Mouse (Mus musculus) CH12.LX (cell line): ENCODE results near the gene Rasl11b. TPM values are rescaled to one million over a fixed set of nuclear protein-coding genes. Genes with fewer than 3 reads are reported as not detected.

ENCODE experiments used
- DNase-seq: peaks from one replicate; pipeline ENCODE4 v3.0.0-alpha.2; 2013; ENCODE audit errors: extremely low read depth
- H3K27ac ChIP-seq: 2 replicates; pipeline ENCODE4 v1.5.1; 2012; ENCODE audit warnings: low read depth, mild to moderate bottlenecking, control low read depth, moderate library complexity; ENCODE audit not compliant: insufficient read depth
- H3K27me3 ChIP-seq: replicated peaks from 2 replicates; pipeline ENCODE3; 2012; ENCODE audit warnings: inconsistent platforms
- H3K36me3 ChIP-seq, 2 experiments: replicated peaks in 1 of 2; 2 replicates each; pipeline versions ENCODE3 to v1.6.1; 2012; ENCODE audit warnings: inconsistent platforms in 1 of 2, low read length in 1 of 2, mild to moderate bottlenecking in 1 of 2, mixed read lengths in 1 of 2, moderate library complexity in 1 of 2; ENCODE audit not compliant: control insufficient read depth in 1 of 2, insufficient read depth in 1 of 2
- H3K4me1 ChIP-seq, 2 experiments: 2 replicates each; pipeline ENCODE4 v1.6.1; 2012; ENCODE audit warnings: inconsistent platforms in 1 of 2, moderate library complexity in 1 of 2; ENCODE audit not compliant: insufficient read depth in 2 of 2, control insufficient read depth in 1 of 2
- H3K4me2 ChIP-seq: 2 replicates; pipeline ENCODE4 v1.6.1; 2012; ENCODE audit warnings: low read depth, mild to moderate bottlenecking, control low read depth; ENCODE audit not compliant: poor library complexity, insufficient read depth, severe bottlenecking
- H3K4me3 ChIP-seq, 3 experiments: fragments of 150-350 bp in 1 of 3; sonication (generic) in 1 of 3; replicated peaks in 1 of 3; 2 replicates each; pipeline versions ENCODE3 to v1.5.1; 2011 to 2012; ENCODE audit warnings: low read depth in 2 of 3, low read length in 2 of 3, mild to moderate bottlenecking in 2 of 3, moderate library complexity in 2 of 3, control low read depth in 1 of 3, improper control_type of control experiment in 1 of 3, inconsistent platforms in 1 of 3, mixed read lengths in 1 of 3; ENCODE audit not compliant: poor library complexity in 1 of 3
- H3K79me2 ChIP-seq: replicated peaks from 2 replicates; pipeline ENCODE4 v1.6.1; 2012; ENCODE audit warnings: mild to moderate bottlenecking, moderate library complexity; ENCODE audit not compliant: control insufficient read depth, poor library complexity, insufficient read depth, severe bottlenecking; ENCODE audit errors: extremely low read depth
- H3K9ac ChIP-seq: 2 replicates; pipeline ENCODE4 v1.6.1; 2012; ENCODE audit warnings: low read depth, mild to moderate bottlenecking, control low read depth, moderate library complexity; ENCODE audit not compliant: insufficient read depth
- H3K9me3 ChIP-seq: replicated peaks from 2 replicates; pipeline ENCODE3; 2012; ENCODE audit warnings: low read length, inconsistent platforms, mixed read lengths
- BHLHE40 ChIP-seq: IDR thresholded peaks from 2 replicates; pipeline ENCODE4 v1.6.1; 2011; ENCODE audit warnings: mild to moderate bottlenecking, low read depth, low read length, improper control_type of control experiment
- CTCF ChIP-seq, 2 experiments: IDR thresholded peaks in 1 of 2; conservative IDR thresholded peaks in 1 of 2; 2 replicates each; pipeline ENCODE4 v1.5.1; 2011 to 2012; ENCODE audit warnings: low read depth in 2 of 2, low read length in 2 of 2, improper control_type of control experiment in 1 of 2, inconsistent platforms in 1 of 2, mild to moderate bottlenecking in 1 of 2, moderate library complexity in 1 of 2
- ELF1 ChIP-seq: IDR thresholded peaks from 2 replicates; pipeline ENCODE4 v1.6.1; 2014; ENCODE audit warnings: low read depth, mild to moderate bottlenecking, inconsistent platforms, low read length, improper control_type of control experiment
- ETS1 ChIP-seq: conservative IDR thresholded peaks from 2 replicates; pipeline ENCODE4 v1.6.1; 2012; ENCODE audit warnings: low read depth, mild to moderate bottlenecking, inconsistent platforms, low read length, improper control_type of control experiment, moderate library complexity
- HCFC1 ChIP-seq: IDR thresholded peaks from 2 replicates; pipeline ENCODE4 v1.6.1; 2012; ENCODE audit warnings: low read depth, mild to moderate bottlenecking, inconsistent platforms, low read length, improper control_type of control experiment
- IRF4 ChIP-seq: IDR thresholded peaks from 2 replicates; pipeline ENCODE4 v1.6.1; 2014; ENCODE audit warnings: low read depth, mild to moderate bottlenecking, inconsistent platforms, low read length, improper control_type of control experiment
- JUN ChIP-seq: IDR thresholded peaks from 2 replicates; pipeline ENCODE4 v1.6.1; 2011; ENCODE audit warnings: low read depth, mild to moderate bottlenecking, low read length, improper control_type of control experiment, moderate library complexity; ENCODE audit not compliant: insufficient read depth
- JUND ChIP-seq: conservative IDR thresholded peaks from 2 replicates; pipeline ENCODE4 v1.6.1; 2011; ENCODE audit warnings: low read depth, low read length, improper control_type of control experiment
- KAT2A ChIP-seq: IDR thresholded peaks from 2 replicates; pipeline ENCODE4 v1.6.1; 2012; ENCODE audit warnings: low read length, improper control_type of control experiment, inconsistent platforms; ENCODE audit not compliant: insufficient replicate concordance
- MAFK ChIP-seq: IDR thresholded peaks from 2 replicates; pipeline ENCODE4 v1.6.1; 2011; ENCODE audit warnings: low read length, improper control_type of control experiment; ENCODE audit not compliant: insufficient replicate concordance
- MAZ ChIP-seq: IDR thresholded peaks from 2 replicates; pipeline ENCODE4 v1.6.1; 2012; ENCODE audit warnings: low read depth, mild to moderate bottlenecking, inconsistent platforms, low read length, improper control_type of control experiment, moderate library complexity
- MEF2A ChIP-seq: IDR thresholded peaks from 2 replicates; pipeline ENCODE4 v1.6.1; 2014; ENCODE audit warnings: low read depth, mild to moderate bottlenecking, inconsistent platforms, low read length, improper control_type of control experiment, borderline replicate concordance
- MXI1 ChIP-seq: IDR thresholded peaks from 2 replicates; pipeline ENCODE4 v1.6.1; 2011; ENCODE audit warnings: mild to moderate bottlenecking, low read depth, low read length, improper control_type of control experiment
- MYC ChIP-seq: IDR thresholded peaks from 2 replicates; pipeline ENCODE4 v1.6.1; 2011; ENCODE audit warnings: low read depth, mild to moderate bottlenecking, improper control_type of control experiment, low read length
- PAX5 ChIP-seq: IDR thresholded peaks from 2 replicates; pipeline ENCODE4 v1.6.1; 2012; ENCODE audit warnings: low read length, inconsistent platforms, mixed read lengths
- POLR2A ChIP-seq: IDR thresholded peaks from 2 replicates; pipeline ENCODE4 v1.6.1; 2011; ENCODE audit warnings: low read depth, mild to moderate bottlenecking, improper control_type of control experiment, low read length
- RAD21 ChIP-seq: IDR thresholded peaks from 2 replicates; pipeline ENCODE4 v1.6.1; 2011; ENCODE audit warnings: low read depth, mild to moderate bottlenecking, low read length, improper control_type of control experiment, moderate library complexity
- RCOR1 ChIP-seq: conservative IDR thresholded peaks from 2 replicates; pipeline ENCODE4 v1.6.1; 2012; ENCODE audit warnings: low read depth, mild to moderate bottlenecking, inconsistent platforms, low read length, improper control_type of control experiment
- SMC3 ChIP-seq: IDR thresholded peaks from 2 replicates; pipeline ENCODE4 v1.6.1; 2011; ENCODE audit warnings: low read depth, low read length, improper control_type of control experiment
- TCF12 ChIP-seq: IDR thresholded peaks from 2 replicates; pipeline ENCODE4 v1.6.1; 2014; ENCODE audit warnings: low read depth, mild to moderate bottlenecking, inconsistent platforms, low read length, improper control_type of control experiment
- UBTF ChIP-seq: IDR thresholded peaks from 2 replicates; pipeline ENCODE4 v1.6.1; 2012; ENCODE audit warnings: low read depth, mild to moderate bottlenecking, inconsistent platforms, low read length, improper control_type of control experiment, moderate library complexity
- ZKSCAN1 ChIP-seq: IDR thresholded peaks from 2 replicates; pipeline ENCODE4 v1.6.1; 2012; ENCODE audit warnings: low read depth, inconsistent platforms, low read length, improper control_type of control experiment, borderline replicate concordance
- dilution Hi-C: fragments of 300-500 bp; cut with MboI; formaldehyde crosslinking; loops from 2 replicates; pipeline ENCODE4 v1.14.3; 2020; ENCODE audit warnings: low sequenced_read_pairs; ENCODE audit not compliant: extremely low pct_unique_long_range_greater_than_20kb, extremely low pct_ligation_motif_present
- in situ Hi-C: fragments of 300-500 bp; cut with MboI; formaldehyde crosslinking; loops from 3 replicates; pipeline ENCODE4 v1.14.3; 2019; ENCODE audit warnings: low sequenced_read_pairs, low pct_ligation_motif_present, low pct_unique_long_range_greater_than_20kb, mixed read lengths
- polyA plus RNA-seq: library from polyadenylated mRNA; unstranded; fragments of >175 nt; gene quantifications from 2 replicates; pipeline ENCODE4 v1.2.1, GENCODE M21; 2012; ENCODE audit warnings: low read depth; ENCODE audit not compliant: insufficient read length
- total RNA-seq, 2 experiments: library from RNA; depleted of rRNA; stranded (reverse); fragments of 300-350 nt in 1 of 2; fragments of >200 nt in 1 of 2; gene quantifications; 2 replicates each; pipeline ENCODE4 v1.2.3; 2012 to 2014

Gene Rasl11b
- total and polyA plus RNA-seq, 3 experiments = 0.21 to 2.7 (median 0.60) TPM

GRCm38 (mm10) chr5:74206038-74206437 lies 11.0 kb downstream of the Rasl11b start:
- Histone ChIP-seq H3K27me3 (no peaks in the 10 kb centered on the region), H3K4me1 (peaks cover 0 to 11% of the 10 kb centered on the region in 2 experiments; a peak in 2 of 4 replicates), H3K4me3 (no peak overlapping the region), H3K79me2 (no peaks in the 10 kb centered on the region), H3K9ac (no peak overlapping the region), H3K4me2 (no peak overlapping the region), H3K36me3 (peaks cover 0 to 2% of the 10 kb centered on the region in 2 experiments), H3K9me3 (peaks cover 2% of the 10 kb centered on the region)
- in situ Hi-C loops = no loop called here
- DNase-seq = no peak
- TF ChIP-seq POLR2A = no peak
- TF ChIP-seq IRF4 = no peak
- no peak for TF ChIP-seq TCF12
- TF ChIP-seq MYC = no peak
- TF ChIP-seq BHLHE40 = no peak
- no peak for TF ChIP-seq PAX5
- no peak for TF ChIP-seq JUND
- no peak for TF ChIP-seq MEF2A
- TF ChIP-seq KAT2A = no peak
- TF ChIP-seq JUN = no peak
- no peak for TF ChIP-seq ETS1
- no peak for TF ChIP-seq MAZ
- no peak for TF ChIP-seq CTCF (conservative IDR thresholded peaks at IDR 0.05 in 1 of 2, IDR thresholded peaks at IDR 0.05 in 1 of 2; ENCODE audit: low read depth in 2 of 2, low read length in 2 of 2)
- TF ChIP-seq HCFC1 = no peak
- no peak for TF ChIP-seq RCOR1
- no peak for TF ChIP-seq SMC3
- TF ChIP-seq RAD21 = no peak
- TF ChIP-seq MXI1 = no peak
- TF ChIP-seq, all 38 proteins: peak for 0
- no peak overlapping the region for H3K27ac ChIP-seq
- dilution Hi-C loops = no loop called here

- dilution Hi-C loops = no loop called here
Observed at GRCm38 (mm10) chr5:74206649-74207048, 11.6 kb downstream of the Rasl11b start.

More at GRCm38 (mm10) chr5:74206649-74207048, 11.6 kb downstream of the Rasl11b start:
- no peaks in the 10 kb centered on the region for H3K79me2 ChIP-seq
- no peak overlapping the region for H3K9ac ChIP-seq
- no peaks in the 10 kb centered on the region for H3K27me3 ChIP-seq
- H3K4me1 ChIP-seq = peaks cover 0 to 9% of the 10 kb centered on the region in 2 experiments; a peak in 2 of 4 replicates
- no peak for TF ChIP-seq MEF2A
- no peak for TF ChIP-seq UBTF
- no peak for TF ChIP-seq PAX5
- TF ChIP-seq MAFK = no peak
- no peak for TF ChIP-seq ZKSCAN1
- TF ChIP-seq KAT2A = no peak
- TF ChIP-seq MYC = no peak
- TF ChIP-seq ELF1 = no peak
- TF ChIP-seq TCF12 = no peak
- TF ChIP-seq SMC3 = no peak
- H3K4me3 ChIP-seq = no peak overlapping the region
- in situ Hi-C loops = no loop called here
- peaks cover 2% of the 10 kb centered on the region for H3K9me3 ChIP-seq
- H3K27ac ChIP-seq = no peak overlapping the region
- no peak for DNase-seq
- H3K36me3 ChIP-seq = peaks cover 0 to 2% of the 10 kb centered on the region in 2 experiments
- H3K4me2 ChIP-seq = no peak overlapping the region
